Mouse (Mus musculus) kidney, adult 2 months (tissue): Measurements from ENCODE around the gene Xrcc5.

Experiments used
- CTCF ChIP-seq: fragments of 200-500 bp; conservative IDR thresholded peaks from 2 replicates; pipeline ENCODE4 v1.5.1; 2011; ENCODE audit warnings: low read depth, mild to moderate bottlenecking, control low read depth, low read length, moderate library complexity, mixed read lengths; ENCODE audit not compliant: insufficient read depth, insufficient read length
- POLR2A ChIP-seq: fragments of 200-500 bp; IDR thresholded peaks from one replicate; pipeline ENCODE4 v1.6.1; 2011; ENCODE audit warnings: low read depth, low read length, control low read depth

DNA sequence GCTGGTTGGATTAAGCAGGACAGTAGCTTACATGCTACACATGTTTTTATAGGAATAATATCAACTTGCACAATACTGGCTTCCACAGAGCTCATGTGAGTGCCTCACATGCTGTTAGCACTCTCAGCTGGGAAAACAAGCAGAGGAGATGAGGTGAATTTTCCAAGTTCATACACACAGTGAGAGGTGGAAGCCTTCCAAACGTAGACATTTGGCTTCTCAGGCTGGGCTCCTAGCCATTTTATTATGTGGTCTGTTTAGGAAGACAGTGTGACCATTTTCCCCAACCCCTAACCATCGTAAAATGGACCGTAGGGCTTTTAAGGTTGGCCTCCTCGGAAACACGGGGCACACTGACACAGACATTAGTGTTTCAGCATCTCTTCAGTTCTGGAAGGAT, 102.7 kb downstream of the Xrcc5 start:
- TF ChIP-seq CTCF (no peak), POLR2A (no peak)
